Mouse (Mus musculus): ENCODE measurements around the gene Tet1. TPM values are rescaled to one million over a fixed set of nuclear protein-coding genes. Genes with fewer than 3 reads are reported as not detected.

Gene Tet1
- total RNA-seq, 1 experiment from 2014 or later = 0.10 TPM

DNA sequence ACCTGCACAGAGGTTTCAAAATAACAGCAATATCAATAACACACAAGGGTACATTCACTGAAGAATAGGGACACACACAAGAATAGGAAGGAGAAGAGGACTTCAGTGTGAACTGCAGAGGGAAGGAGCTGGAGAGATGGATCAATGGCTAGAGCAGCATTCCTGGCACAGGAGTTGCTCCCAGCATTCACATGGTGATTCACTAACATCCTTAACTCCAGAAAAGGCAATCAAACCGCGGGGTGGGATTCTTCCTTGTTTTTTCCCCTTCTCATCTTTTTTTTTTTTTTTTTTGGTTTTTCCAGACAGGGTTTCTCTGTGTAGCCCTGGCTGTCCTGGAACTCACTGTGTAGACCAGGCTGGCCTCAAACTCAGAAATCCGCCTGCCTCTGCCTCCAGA lies 14.3 kb downstream of the Tet1 start:
- ATAC-seq (replicated peaks; ENCODE audit: insufficient number of reproducible peaks, low FRiP score, low TSS enrichment, poor library complexity, severe bottlenecking) = no peak

DNA sequence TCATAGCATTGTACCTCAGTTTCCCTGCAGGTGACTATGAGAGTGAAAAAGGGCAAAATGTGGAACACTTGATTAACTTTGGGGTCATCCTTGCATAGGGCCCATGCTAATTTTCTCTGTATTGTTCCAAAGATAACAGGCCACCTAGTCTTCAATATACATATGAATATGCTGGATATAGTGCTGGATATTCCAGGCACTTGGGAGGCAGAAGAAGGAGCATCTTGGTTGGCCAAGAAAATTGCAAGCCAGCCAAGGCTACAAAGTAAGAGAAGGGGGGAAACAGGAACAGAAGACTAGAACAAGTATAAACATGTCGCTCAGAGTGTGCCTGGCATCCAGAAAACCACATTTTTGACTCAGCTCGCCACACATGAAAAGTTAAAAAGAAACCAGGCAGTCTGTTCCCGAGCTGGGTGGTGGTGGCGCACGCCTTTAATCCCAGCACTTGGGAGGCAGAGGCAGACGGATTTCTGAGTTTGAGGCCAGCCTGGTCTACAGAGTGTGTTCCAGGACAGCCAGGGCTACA lies 15.4 kb downstream of the Tet1 start:
- no peak for ATAC-seq (replicated peaks; ENCODE audit: insufficient number of reproducible peaks, low FRiP score, low TSS enrichment, poor library complexity, severe bottlenecking)

DNA sequence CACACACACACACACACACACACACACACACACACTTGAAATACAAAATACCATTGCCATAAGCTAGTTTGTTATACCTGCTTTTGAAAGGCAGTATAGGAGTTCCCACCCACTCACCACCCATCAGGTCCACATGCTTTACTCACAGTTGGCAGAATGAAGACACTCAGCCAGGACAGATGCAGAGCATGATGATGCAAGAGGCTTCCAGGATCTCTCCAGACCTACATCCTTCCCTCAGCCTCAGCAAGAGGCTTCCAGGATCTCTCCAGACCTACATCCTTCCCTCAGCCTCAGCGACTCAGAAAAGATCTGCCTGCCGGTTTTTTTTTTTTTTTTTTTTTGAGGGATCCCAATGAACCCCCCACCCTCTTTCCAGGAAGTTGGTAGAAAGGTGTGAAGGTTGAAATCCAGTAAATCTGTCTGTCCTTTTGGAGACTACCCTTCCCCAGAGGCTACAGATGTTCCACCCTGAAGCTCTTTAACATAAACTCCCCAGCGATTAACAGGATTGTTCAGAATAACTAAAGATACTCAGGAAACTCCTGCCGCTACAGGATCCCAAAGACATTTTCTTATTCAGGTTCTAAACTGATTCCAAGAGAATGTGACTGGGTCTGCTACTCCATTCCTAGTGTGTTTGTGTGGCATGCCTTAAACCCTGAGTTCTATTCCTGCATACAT lies 16.1 kb downstream of the Tet1 start:
- no peak for ATAC-seq (replicated peaks; ENCODE audit: insufficient number of reproducible peaks, low FRiP score, low TSS enrichment, poor library complexity, severe bottlenecking)

DNA sequence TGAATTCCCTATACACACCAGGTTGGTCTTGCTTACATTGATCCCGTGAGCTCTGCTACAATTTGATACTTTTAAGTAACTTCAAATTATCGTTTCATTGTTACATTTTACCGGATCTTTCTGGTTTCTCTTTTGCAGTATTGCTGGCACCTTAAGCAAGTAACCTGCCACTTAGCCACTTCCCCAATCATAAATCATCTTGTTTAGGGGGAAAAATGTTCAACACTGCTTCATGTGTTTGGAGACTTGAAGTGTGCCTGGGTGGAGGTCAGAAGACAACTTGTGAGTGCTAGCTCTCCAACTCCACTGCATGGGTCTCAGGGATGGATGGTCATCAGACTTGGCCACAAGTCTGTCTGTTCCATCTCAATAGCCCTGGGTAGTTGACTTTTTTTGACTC lies 17.8 kb downstream of the Tet1 start:
- no peak for ATAC-seq (replicated peaks; ENCODE audit: insufficient number of reproducible peaks, low FRiP score, low TSS enrichment, poor library complexity, severe bottlenecking)

DNA sequence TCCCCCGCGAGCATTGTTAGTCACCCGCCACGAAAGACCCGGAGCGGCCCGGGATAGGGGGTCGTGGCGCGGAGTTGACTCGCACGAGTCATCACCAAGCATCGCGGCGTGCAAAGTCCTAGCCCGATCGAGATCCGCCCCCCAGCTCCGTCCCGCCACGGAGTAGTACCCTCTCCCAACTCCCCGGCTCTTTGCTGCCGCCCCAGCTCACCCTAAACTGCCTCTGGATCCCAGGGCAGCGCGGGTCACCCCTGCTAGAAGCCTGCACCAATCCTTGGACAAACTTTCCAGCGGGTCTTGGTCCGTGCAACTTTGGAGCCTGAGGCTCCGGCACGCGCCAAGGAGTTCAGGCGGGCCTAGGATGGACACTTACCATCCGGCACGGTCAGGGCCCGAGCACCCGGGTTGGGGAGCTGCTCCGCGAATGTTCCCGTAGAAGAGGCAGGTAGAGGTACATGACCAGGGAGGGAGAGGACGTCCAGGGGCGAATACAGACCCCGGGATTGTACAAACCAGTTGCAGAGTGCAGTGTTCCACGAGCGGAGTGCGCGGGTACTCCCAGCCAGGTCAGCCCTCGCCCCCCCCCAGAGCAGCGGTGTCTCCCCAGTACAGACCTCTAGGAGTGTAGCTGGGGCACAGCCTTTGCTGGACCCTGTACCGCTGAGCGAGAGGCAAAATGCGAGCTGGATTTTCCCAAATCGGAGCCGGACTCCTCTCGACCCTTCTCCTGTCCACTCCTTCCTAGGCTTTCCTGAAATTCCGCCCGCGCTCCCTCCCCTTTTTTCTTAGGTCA lies 21.8 kb downstream of the Tet1 start:
- 0 out of 2 replicates have a peak, but pooled peaks have one; percentile 15 for ATAC-seq (replicated peaks; ENCODE audit: insufficient number of reproducible peaks, low FRiP score, low TSS enrichment, poor library complexity, severe bottlenecking)

DNA sequence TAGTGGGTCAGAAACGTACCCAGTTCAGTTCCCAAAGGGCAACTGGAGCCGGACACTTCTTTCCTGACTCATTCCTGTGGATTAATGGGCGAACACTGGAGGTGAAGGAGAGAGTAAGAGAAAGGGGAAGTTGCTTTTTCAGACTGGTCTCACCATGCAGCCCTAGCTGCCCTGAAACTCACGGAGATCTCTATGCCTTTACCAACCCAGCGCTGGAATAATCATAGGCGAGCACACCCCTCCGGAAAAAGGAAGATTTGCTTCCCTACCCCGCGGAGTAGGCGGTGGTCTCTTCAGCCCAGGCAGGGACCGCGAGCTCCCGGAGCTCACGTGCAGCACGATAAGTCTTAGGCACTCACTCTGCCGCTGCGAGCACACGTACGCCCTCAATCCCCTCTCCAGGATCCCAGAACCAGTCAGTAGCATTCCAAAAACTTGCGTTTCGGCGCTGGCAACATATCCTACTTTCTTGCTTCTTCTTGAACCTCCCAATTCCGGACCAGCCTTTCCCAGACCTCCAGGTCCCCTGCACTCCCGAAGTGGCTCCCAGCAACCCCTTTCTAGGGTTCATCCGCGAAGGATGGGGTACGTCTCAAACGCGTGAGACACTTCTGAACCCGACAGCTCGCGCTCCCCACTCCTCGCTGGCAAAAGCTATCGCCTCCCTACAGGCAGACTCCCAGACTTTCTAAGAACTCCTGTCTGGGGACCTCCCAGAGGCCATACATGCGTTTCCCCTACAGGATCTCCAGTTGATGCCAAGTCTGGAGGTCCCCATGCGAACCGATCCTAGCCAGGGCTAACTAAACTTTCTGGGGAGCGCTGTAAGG lies 22.6 kb downstream of the Tet1 start:
- peak; percentile 68 for ATAC-seq (replicated peaks; ENCODE audit: insufficient number of reproducible peaks, low FRiP score, low TSS enrichment, poor library complexity, severe bottlenecking)

DNA sequence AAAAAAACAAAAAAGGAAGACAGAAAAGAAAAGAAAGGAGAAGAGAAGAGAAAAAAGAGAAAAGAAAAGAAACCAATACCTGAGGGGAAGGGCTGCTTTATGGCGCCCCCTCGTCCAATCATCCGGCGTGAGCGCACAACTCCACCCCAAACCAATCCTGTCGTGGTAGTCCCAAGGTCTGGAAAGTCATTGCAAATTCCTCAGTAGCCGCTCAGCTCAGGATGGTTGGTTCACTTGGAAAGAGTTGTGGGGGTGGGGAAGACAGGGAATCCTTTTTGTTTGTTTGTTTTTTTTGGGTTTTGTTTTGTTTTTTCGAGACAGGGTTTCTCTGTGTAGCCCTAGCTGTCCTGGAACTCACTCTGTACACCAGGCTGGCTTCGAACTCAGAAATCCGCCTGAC lies 23.3 kb downstream of the Tet1 start:
- no peak for ATAC-seq (replicated peaks; ENCODE audit: insufficient number of reproducible peaks, low FRiP score, low TSS enrichment, poor library complexity, severe bottlenecking)

DNA sequence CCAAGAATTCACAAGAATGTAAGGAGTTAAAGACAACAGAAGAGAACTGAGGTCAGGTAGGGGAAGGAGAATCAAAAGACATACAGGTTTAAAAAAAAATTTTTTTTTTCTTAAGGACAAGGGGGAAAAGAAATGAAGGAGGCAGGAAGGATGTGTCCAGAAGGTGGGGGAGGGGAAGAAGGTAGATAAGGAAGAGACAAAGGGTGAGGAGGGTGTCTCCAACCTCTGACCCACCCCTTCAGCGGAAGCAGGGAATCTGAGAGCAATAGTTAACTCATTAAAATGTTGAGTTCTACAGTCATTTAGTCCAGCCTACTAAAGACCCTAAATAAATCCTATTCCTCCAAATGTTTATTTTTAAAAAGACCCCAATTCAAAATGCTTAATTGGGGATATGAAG lies 24.3 kb downstream of the Tet1 start:
- no peak for ATAC-seq (replicated peaks; ENCODE audit: insufficient number of reproducible peaks, low FRiP score, low TSS enrichment, poor library complexity, severe bottlenecking)

DNA sequence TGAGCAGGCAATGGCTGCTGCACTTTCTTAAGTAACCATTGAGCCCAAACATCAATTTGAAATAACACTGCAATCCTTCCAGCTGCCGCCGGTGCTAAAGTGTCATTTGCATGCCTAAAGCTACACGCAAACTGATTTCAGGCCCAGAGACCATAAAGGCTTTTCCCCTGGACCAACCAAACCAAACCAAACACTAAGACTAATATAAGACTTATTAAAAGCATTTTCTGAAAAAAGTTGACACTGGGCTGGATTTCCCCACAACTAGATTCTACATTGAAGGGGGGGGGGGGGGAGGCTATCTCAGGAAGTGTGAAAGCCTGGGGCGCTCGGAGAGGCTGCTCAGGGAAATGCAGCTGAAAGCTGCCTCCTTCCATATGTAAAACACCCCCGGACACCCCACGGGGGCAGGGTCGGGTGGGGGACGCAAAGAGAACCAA lies 24.8 kb downstream of the Tet1 start:
- no peak for ATAC-seq (replicated peaks; ENCODE audit: insufficient number of reproducible peaks, low FRiP score, low TSS enrichment, poor library complexity, severe bottlenecking)

DNA sequence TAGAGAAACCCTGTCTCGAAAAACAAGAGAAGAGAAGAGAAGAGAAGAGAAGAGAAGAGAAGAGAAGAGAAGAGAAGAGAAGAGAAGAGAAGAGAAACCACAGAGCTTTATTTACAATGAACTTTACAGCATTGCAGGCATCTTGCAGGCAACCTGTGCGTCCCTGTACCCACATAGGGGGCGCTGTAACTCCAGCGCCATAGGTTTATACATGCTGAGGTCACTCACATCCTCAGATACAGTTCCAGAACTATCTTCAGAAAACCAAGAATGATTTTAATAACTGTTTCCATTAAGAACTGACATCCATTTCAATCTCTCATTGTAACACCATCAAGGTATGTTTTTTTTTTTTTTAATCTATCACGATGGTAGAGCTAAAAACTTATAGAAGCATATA lies 27.6 kb downstream of the Tet1 start:
- no peak for ATAC-seq (replicated peaks; ENCODE audit: insufficient number of reproducible peaks, low FRiP score, low TSS enrichment, poor library complexity, severe bottlenecking)

DNA sequence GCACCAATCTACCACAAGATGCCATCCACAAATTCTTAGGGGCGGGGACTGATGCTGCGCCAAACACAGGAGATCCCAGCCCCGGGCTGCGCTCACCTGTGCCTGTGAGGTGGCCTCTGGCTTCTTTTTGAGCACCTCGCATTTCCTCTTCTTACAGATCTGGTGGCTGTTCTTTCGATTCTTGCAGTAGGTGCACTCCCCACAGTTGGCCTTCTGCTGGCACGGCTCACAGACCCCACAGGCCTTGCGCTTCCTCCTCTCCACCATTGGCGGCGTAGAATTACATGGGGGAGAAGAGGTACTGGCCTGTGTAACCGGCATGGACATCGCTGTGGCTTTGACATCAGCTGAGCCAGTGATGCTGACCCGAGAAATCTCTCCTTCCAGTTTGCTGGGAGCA lies 30.7 kb downstream of the Tet1 start:
- no peak for ATAC-seq (replicated peaks; ENCODE audit: insufficient number of reproducible peaks, low FRiP score, low TSS enrichment, poor library complexity, severe bottlenecking)

DNA sequence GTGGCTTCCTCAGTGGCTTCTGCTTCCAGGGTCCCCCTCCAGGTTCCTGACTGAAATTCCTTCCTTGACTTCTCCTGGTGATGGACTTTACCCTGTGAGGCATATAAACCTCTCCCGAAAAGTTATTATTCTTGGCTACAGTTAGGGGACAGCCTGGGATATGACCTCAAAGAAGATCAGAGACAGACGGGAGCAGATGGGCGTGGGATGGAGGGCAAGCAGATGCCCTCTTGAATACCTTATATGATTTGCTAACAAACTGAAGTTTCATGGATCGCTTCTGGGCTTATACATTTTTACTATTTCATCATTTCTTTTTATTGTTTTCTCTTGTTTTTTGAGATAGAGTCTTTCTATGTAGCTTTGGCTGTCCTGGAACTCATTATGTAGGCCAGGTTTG lies 33.2 kb downstream of the Tet1 start:
- ATAC-seq (replicated peaks; ENCODE audit: insufficient number of reproducible peaks, low FRiP score, low TSS enrichment, poor library complexity, severe bottlenecking) = no peak

DNA sequence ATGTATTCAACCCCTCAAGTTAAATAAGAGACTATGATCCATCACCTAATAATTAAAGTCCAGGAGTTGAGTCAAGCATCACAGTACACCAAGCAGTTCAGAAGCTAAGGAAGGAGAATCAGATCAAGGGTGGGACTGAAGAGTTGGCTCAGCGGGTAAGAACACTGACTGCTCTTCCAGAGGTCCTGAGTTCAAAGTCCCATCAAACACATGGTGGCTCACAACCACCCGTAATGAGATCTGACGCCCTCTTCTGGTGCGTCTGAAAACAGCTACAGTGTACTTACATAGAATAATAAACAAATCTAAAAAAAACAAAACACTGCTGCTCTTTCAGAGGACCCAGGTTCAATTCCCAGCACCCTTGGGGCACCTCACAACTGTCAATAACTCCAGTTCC lies 34.0 kb downstream of the Tet1 start:
- ATAC-seq (replicated peaks; ENCODE audit: insufficient number of reproducible peaks, low FRiP score, low TSS enrichment, poor library complexity, severe bottlenecking) = no peak

DNA sequence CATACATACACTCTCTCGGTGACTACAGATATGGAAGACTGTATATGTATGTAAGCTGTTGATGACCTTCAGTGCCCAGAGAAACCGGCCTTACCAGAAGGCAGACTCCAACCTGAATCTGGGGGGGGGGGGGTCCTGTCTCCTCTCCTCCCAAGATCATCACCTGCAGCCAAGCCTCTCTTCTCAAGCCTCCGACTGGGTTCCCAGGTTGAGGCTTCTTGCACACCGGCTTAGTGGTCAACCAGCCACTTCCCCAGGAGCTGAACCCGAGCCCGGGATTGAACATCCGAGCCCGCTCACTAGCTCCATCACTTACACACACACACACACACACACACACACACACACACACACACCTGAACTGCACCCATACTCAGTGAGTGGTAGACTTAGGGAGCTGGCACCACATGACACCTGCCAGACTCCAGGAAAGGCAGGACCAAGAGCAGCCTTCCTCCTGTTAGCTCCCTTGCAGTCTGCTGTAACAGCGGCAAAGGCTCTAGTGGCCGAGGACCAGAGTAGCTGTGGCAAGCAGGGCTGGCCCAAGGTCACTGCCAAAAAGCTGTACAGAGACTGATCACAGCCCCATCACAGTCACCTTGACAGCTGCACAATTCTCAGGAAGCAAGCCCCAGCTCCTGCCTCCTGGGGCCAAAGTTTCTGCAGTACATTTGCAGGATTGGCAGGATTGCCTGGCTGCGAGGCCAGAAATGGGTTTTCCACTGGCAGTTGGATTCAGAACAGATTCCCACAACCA lies 42.6 kb downstream of the Tet1 start:
- ATAC-seq (replicated peaks; ENCODE audit: insufficient number of reproducible peaks, low FRiP score, low TSS enrichment, poor library complexity, severe bottlenecking) = no peak

DNA sequence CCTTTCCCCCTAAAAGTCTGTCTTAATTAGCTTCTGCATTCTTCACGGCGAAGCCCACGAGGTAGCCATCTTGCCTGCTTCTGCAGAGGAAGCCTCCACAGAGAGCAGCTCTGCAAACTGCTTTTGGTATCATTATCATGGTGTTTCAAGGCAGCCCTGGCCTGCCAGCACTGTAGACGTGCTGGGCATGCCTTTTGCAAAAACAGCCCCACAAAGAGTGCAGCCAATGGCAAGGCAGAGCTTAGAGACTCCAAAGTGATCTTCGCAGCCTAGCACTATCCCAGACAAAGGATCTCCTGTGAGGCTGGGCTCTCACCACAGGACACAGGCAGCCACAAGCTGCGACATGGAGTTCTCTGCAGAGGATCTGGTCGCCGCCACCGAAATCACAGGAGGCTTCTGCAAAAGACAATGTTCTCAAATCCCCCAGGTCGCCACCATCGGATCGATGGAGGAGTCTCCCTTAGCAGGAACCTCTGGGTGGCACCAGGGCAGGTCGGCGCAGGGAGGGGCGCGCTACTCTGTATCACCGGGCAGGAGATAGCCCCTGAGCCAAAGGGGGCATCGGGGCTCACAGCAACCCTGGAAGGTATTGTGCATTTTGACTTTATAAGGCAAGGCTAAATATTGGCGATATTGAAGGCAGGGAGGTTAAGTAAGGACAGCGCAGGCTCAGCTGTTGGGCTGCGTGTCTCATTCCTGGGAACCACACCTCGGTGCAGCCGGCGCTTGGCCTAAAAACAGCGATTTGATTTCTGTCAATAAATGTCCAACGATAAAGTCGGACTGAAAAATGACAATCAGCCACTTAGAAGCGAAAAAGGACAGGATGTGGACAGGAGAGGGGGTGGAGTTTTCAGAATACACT lies 43.4 kb downstream of the Tet1 start:
- peak; percentile 32 for ATAC-seq (replicated peaks; ENCODE audit: insufficient number of reproducible peaks, low FRiP score, low TSS enrichment, poor library complexity, severe bottlenecking)

DNA sequence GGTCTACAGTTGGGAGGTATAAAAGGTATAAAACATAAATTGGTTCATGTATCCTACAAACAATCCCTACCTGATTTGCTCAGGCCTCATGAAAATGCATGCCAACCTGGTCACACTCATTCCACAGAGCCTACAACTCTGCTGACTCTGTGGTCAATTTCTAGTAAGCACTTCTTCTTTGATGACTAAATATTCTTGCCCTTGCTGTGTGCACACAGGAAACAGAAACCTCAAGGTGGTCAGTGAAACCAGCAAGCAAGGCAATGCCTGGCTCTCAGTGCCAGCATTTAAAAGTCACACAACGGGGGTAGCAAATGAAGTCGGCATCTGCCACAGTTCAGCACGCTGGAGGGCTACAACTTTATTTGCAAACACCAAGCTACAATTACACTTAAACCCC lies 45.2 kb downstream of the Tet1 start:
- ATAC-seq (replicated peaks; ENCODE audit: insufficient number of reproducible peaks, low FRiP score, low TSS enrichment, poor library complexity, severe bottlenecking) = peak; percentile 32; the same call in 1 of the 2 replicates

DNA sequence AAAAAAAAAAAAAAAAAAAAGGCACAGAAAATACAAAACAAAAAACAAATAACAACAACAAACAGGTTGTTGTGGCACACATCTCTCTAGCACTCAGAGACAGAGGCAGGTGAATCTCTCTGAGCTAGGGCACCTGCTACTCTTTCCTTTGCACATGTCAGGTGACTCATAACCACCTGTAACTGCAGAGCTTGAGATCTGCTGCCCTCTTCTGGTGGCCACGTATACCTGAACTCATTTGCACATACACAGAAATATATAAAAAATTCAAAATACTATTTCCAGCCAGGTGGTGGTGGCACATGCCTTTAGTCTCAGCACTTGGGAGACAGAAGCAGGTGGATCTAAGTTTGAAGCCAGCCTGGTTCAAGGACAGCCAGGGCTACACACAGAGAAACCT lies 46.4 kb downstream of the Tet1 start:
- no peak for ATAC-seq (replicated peaks; ENCODE audit: insufficient number of reproducible peaks, low FRiP score, low TSS enrichment, poor library complexity, severe bottlenecking)

DNA sequence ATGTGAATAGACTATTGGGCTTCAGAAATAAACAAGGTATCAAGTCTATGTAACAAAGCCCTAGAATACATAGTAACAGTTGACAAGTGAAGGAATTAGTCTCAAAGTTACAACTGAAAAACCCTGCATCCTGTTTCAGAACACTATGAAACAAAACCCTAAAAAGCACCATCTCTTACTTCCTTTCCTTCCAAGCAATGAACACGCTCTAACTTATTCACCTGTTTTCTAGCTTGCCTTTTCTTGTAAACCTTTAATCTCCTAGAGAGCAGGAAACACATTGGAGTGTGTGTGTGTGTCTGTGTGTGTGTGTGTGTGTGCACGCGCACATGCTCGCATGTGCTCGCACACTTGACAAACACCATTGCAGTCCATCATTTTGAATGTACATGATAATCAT lies 49.8 kb downstream of the Tet1 start:
- no peak for ATAC-seq (replicated peaks; ENCODE audit: insufficient number of reproducible peaks, low FRiP score, low TSS enrichment, poor library complexity, severe bottlenecking)
